Mouse (Mus musculus) large intestine, adult 2 months (tissue): ENCODE measurements around the gene Crim1. TPM values are rescaled to one million over a fixed set of nuclear protein-coding genes. Genes with fewer than 3 reads are reported as not detected.

Source experiments
- DNase-seq: peaks from one replicate; pipeline ENCODE4 v3.0.0-alpha.2; 2012; ENCODE audit warnings: low read depth, low spot score
- WGBS: fragments of 180-500 bp; shearing (Covaris S2); methylation state at CpG from one replicate; pipeline ENCODE4 v1.1.7; 2018; 5-methylcytosine and 5-hydroxymethylcytosine counted together
- polyA plus RNA-seq: library from polyadenylated mRNA; depleted of rRNA; stranded (reverse); fragments of >200 nt; gene quantifications from 2 replicates; pipeline ENCODE4 v1.2.3, GENCODE M21; 2012

Gene Crim1
- polyA plus RNA-seq, 1 experiment = 10.3 TPM

DNA sequence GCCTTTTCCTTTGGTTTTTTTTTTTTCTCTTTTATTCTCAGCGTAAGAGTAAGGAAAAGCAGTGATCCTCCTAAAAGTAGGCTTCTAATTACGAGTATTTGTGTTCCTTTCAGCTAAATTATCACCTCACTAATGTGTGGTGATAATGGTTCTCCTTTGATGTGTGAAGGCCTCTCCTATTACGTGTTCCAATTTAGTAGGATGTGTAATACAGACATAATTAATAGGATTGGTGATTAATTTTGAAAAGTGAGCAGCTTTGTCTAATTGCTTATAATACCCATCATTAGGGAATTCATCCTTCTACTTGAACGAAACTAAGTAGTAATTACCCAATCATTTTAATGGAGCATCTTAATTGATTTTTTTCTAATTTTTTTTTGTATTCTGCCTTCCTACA, 157.7 kb downstream of the Crim1 start:
- WGBS = 95% methylated on average over 4 of the region's 4 CpGs
- no peak for DNase-seq

DNA sequence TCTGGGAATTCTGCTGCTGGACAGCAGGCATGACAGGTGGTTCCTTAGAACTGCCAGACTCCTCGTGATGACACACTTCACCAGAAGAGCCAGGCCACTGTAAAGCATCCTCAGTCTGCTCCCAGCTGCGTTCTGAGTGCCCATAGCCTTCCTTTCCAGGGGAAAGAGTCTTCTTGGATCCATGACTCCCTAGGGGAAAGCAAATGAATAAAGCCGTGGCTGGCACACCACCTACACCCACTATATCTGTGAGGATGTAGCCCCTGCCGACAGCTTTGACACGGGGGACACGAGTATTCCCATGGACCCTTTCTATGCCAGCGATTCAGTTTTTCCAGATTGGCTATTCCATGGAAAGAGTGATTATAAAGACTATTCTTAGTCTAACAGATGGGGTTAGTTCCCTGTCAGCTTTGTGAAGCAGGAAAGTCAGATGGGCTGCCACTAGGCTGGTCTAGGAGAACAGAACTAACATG, 158.2 kb downstream of the Crim1 start:
- 82% methylated on average over 7 of the region's 7 CpGs for WGBS
- no peak for DNase-seq

DNA sequence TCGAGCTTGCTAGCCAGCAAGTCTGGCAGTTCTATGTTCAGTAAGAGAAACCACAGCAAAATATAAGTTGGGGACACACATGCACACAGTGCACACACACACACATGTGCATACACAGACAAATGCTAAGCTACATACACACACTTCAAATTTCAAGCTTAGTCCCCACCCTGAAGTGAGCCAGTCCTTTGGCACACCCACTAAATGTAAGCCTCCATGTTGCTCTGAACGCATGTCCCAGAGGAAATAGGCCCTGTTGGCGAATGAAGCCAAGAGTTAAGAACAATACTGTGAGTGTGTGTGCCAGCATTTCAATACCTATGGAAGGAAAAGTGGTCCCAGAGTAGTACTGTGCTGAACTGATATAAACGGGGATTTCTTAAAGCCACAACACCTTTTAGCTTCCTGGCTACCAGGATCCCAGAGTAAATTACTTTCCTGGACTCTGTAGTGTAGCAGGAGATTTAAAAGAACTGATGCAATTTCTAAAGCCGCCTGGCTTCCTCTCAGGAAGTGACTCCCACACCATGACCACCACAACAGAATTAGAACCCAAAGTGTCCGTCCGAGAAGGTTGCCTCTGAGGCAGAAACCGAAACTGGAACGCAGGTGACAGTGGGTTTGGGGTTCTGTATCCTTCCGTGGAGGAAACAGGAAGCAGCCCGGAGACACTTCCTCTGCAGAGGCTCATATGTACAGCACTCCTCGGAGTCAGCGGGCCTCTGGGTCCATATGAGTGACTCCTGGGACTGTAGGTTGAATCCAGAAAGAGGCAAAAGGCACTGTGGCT, 162.1 kb downstream of the Crim1 start:
- 75% methylated on average over 13 of the region's 13 CpGs for WGBS
- DNase-seq = no peak

DNA sequence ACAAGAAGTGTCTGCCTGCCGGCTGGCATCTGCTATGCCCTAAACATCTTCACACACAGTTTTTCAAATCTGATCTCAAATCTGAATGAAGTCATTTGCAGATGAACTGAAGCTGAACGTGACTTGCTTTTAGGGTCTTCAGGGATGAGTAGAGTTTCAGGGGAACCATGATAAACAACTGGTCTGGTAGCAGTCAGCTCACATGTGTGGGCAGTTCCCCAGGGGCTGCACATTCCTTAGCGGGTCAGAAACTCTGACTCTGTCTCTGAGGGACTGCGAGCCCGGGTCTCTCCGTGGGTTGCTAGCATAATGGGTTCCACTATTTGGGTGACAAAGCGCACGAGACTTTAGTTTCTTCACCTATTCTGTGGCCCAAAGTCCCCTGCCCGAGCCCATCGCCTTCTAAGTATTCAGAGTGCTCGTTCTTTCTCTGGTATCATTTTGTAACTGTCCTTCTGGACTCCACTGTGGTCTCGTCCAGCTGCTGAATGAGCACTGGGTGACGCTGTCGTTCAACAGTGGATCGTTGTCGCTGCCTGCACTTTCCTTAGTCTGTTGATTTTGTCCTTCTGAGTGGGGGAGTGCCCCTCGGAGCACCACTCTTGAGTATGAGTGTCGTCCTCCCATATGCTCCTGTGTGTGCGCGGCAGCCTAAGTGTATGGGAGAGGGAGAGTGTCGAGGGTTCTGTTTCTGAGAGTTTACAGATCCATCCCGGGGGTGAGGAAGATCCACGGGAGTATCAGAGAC, 164.7 kb downstream of the Crim1 start:
- 90% methylated on average over 23 of the region's 23 CpGs for WGBS
- no peak for DNase-seq

DNA sequence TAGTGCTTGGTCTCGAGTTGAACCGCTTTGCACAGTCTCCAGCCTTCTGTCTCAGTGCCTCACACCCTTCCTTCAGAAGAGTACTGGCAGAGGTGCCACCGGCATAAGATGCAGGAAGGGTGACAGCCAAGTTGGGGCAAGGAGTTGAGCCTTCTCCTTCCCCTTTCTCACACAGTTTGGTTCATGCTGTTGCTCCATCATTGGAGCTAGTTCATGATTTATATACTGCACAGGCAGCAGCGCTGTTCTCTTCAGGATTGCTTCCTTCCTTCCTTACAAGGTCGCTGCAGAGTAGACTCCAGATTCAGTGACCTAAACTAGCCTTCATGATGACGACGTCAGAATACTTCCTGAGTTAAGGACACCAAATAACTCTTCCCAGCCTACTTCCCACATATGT, 166.0 kb downstream of the Crim1 start:
- DNase-seq = no peak
- 80% methylated on average over 7 of the region's 7 CpGs for WGBS

DNA sequence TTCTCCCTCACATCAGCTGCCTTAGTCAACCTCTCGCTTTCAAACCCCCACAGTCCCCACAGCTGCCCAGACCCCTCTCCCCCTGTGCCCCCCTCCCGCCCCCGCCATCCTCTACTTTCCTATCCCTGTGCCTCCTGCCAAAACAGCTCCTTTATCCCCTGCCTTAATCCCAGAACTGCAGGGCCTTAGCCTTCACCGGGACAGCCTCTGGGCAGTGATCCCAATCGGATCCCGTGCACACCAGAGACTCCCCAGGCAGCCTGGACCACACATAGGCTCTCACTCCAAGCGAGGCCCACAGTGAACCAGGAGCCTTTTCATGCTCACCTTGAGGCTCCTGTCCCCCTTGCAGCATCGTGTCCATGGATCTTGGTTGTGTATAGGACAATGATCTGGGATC, 168.4 kb downstream of the Crim1 start:
- WGBS = 83% methylated on average over 8 of the region's 8 CpGs
- DNase-seq = no peak

DNA sequence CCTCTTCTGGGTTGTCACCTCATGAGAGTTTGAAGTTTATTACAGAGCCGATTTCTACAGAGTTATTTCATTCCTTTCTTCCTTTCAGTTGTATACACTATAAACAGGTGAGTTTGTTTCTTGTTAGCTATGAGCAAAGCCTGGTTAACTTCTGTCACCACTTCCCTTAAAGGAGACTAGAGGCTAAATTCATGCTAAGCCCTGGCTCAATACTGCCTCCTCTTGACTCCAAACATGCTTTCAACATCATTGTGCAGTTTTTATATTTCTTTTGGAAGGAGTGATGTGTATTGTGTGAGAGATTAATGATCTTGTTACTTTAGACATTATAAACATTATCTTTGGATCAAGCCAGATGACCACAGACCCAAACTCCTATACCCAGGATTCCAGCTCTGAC, 170.4 kb downstream of the Crim1 start:
- WGBS = 52% methylated on average over 1 of the region's 1 CpGs
- DNase-seq = no peak

DNA sequence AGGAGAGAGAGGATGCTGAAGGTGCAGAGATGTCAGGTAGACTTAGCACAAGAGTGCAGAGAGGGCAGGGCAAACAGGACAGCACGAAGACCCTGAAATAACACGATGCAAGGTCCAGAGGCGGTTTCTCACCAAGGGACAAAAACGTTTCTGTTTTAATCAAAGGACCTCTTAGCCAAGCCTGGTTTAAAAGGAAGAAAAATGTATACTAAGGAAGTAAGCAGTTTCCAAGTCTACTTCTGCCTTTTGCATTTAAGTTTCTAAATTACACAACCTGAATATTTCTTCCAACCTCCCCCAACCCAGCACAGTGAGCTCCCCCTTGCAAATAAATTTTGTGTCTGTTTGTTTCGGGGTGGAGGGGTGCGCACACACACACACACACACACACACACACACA, 173.1 kb downstream of the Crim1 start:
- no peak for DNase-seq
- 81% methylated on average over 6 of the region's 6 CpGs for WGBS

DNA sequence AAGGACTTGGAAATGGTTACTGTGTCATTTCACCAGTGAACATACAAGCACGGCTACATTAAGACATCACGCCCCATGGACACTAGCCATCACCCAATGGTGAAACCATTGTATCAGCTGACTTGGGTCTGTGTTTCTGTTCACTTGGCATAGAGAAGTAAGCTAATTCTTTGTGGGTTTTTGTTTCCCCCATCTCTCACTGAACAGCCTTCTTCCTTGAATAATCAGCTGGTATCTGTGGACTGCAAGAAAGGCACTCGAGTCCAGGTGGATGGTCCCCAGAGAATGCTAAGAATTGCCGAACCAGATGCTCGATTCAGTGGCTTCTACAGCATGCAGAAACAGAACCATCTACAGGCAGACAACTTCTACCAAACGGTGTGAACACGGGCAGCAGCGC, 173.8 kb downstream of the Crim1 start:
- WGBS = 93% methylated on average over 8 of the region's 8 CpGs
- no peak for DNase-seq

DNA sequence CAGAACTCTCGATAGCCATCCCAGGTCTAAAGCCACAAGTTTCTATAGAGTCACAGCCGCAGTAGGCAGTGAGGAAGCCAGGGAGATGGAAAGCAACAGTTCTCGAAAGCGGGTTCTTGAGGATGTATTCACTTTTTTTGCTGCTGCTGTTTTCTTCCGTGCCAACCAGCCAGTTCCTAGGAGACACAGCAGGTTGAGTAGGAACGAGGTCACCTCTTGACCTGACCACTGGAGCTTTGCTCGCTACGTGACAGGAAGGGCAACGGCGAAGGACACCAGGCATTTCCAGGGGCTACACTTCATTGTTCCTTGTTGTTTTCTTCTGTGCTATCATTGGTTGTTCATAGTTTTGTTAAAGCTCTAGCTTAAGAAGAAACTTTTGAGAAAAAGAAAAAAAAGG, 174.7 kb downstream of the Crim1 start:
- WGBS = 82% methylated on average over 10 of the region's 10 CpGs

DNA sequence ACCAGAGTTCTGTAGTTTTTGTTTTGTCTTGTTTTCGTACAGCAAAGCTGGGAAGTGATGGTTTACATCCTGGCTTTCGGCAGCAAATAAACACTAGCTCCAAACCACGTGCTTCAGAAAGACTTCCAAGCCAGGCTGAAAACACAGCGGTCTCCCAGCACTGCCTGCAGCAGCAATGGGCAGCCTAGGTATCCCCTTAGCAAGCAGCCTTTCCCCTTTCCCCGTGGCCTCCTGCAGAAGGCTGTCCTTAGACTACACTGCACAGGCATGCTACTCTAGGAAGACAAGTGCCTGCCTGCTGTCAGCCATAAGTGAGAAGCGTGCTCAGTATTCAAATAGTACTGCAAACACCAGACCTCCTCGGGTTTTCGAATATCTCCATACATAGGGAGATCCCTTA, 176.5 kb downstream of the Crim1 start:
- no peak for DNase-seq
- 67% methylated on average over 8 of the region's 8 CpGs for WGBS

More for the DNA sequence above, 174.7 kb downstream of the Crim1 start:
- no peak for DNase-seq

DNA sequence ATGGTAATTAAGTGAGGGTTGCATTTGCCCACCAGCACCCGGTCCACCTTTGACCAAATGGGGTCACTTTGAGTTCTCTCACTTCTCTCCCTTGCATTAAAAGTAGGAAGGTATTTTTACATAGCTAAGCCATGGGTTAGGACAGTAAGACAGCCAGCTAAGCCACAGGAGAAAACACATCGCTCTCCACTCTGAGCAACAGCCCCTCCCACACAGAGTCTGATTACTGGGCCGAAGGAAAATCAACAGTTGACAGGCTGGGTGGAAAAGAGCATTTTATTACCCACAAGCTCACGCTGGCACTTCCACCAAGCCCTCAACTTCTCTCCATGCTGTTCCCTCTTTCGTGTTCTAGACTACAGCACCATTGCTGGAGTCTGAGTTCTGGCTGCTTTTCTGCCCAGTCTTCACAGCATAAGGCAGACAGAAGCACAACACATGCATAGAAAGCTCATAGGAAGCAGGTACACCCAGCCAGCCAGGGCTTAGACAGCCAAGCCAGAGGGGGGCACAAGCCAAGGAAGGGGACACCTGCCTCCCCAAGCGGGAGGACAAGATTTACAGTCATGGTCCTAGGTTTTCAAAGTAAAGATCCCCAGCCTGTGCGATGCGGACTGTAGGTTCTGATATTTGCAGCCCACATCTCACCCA, 179.2 kb downstream of the Crim1 start:
- WGBS = 65% methylated on average over 8 of the region's 8 CpGs
- no peak for DNase-seq

DNA sequence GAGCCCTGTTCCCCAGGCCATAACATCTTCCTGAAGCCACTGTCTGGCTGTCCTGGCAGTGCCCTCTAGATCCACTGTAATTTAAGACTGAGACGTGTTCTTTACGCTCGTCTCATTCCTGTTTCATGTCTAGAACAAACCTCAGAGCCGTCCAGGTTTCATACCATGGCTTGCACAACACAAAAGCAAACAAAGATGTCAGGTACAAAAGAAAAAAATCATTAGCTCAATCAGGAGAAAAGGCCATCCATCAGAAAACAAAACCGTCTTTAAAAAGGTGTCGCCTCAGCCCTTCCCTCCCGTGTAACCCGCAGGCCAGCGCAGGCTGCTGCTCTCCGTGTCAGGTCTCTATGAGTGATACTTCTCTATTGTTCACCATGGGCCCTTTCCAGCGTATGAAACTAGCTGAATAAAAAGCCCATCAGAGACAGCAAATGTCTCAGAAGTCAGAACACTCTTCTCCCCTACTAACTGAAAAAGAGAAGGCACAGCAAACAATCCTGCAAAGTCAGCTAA, 179.7 kb downstream of the Crim1 start:
- WGBS = 81% methylated on average over 11 of the region's 11 CpGs
- DNase-seq = no peak

DNA sequence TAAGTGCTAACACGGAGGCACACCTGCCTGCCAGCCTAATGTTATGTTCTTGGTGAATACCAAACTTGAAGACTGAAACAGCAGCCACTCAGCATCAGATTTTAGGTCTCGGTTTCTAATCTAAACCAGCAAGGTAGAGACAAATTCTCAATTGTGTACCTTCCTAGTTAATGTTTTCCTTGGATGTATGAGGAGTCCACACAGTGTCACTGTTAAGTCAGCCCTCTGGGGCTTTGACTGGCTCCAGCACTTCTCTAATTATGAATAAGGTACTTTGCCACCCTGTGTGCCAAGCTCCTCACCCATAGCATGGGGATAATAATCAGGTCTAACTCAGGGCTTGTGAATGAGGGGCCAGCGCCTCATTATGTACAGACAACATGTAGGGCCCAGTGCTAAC, 182.3 kb downstream of the Crim1 start:
- 74% methylated on average over 3 of the region's 3 CpGs for WGBS

DNA sequence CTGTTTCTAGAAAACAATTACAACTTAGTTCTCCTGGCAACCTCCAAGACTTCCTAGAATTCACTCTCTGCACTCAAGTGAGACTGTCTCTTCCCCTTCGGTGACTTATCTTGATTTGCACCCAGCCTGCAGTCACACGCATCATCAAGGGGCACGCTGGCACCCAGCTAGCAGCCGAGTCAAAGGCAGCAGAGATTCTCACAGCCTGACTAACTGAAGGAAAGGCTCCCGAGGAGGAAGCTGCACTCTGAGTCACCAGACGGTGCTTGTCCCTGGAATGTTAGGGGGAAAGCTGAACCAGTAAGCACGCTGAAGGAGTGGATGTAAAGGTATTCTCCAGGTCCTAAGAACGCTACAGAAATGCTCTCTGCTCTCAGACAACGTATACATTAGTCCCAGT, 187.6 kb downstream of the Crim1 start:
- no peak for DNase-seq
- WGBS = 77% methylated on average over 9 of the region's 9 CpGs

More for the DNA sequence above, 182.3 kb downstream of the Crim1 start:
- DNase-seq = no peak

DNA sequence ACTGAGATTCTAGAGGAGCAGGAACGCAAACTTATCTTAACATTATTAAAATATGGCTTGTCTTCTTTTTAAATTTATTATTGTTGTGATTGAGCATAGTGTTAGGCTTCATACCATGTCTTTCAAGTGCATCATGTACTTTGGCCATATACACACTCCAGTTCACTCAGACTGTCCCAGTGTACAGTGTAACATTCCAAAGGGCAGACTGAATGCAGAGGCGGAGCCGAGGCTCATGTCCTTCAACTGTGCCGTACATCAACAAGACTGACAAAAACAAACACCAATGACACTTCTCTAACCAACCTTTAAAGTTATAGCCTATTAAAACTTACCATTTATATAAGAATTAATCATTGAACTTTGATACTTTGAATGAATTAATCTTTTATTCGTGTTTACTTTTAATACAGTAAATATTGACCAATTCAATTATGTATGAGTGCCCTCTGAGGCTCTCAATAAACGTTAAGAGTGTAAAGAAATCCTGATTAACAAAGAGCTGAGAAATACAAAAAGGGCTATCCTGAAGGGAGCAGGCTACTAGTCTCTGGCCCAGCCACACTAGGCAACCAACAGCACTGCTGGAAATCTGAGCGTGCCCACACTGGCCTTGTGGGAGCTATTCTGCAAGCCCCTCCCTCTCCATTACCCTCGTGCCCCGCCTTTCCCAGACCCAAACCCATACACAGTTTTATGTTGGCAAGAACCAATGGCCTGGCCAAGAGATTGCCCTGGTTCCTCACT, 188.2 kb downstream of the Crim1 start:
- WGBS = 50% methylated on average over 9 of the region's 9 CpGs

DNA sequence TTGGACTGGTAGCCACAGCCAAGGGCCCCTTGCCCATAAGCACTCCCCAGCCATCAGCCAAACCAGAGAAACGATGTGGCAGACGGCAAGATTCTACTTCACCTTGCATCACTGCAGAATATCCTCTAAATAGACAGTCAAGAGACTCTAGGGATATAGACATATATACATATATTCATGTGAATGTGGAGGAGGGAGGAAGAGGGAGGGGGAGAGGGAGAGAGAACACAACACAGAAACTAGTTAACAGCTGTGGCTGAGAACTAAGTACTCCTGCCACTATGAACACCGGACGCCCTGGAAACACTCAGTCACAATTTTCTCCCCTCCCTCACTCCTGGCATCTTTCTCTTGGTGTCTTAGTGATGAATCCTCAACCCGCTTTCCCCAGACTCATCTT, 189.5 kb downstream of the Crim1 start:
- WGBS = 77% methylated on average over 5 of the region's 5 CpGs
- DNase-seq = no peak

More for the DNA sequence above, 188.2 kb downstream of the Crim1 start:
- DNase-seq = no peak

DNA sequence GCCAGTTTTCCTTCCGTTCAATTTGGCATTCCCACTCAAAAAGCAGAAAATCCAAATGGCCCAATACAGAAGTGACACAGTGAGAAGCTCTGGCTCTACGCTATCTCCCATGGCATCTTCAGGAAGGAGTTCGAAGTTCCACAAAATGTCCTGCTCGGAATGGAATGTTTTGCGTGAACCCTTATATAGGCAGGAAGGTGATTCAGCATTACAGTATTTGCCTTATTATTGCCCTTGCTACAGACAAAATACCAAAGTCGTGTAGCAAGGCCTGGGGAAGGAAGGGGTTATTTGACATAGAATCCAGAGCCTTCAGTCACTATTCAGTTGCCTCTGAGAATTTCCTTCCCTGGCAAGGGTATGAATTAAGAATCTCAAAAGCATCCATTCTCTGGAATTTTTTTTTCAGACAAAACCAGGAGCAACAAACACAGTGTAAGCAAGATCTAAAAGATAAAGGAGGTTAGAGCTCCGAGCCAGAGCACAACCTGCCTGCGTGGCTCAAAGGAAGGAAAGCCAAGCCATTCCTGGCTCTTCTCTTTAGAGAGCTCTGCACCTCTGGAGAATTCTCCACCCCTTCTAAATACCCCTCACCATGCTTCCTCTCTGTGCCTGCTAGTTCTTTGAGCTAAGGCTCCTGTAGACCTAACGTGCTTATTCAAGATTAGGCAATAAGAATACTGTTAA, 192.5 kb downstream of the Crim1 start:
- no peak for DNase-seq
- WGBS = 79% methylated on average over 9 of the region's 9 CpGs
